Mouse (Mus musculus) MEL-GATA-1-ER (cell line): ENCODE measurements around the gene Mettl21c.
"Not testable (repeated sequence)": the region's sequence is repeated elsewhere in the genome, so short reads cannot be mapped to it uniquely, and the experiment has no call there.

Experiments
- DNase-seq: peaks from one replicate; pipeline ENCODE4 v3.0.0-alpha.2; 2012; ENCODE audit warnings: low read depth; ENCODE audit errors: extremely low read depth

Mettl21c gene

DNA sequence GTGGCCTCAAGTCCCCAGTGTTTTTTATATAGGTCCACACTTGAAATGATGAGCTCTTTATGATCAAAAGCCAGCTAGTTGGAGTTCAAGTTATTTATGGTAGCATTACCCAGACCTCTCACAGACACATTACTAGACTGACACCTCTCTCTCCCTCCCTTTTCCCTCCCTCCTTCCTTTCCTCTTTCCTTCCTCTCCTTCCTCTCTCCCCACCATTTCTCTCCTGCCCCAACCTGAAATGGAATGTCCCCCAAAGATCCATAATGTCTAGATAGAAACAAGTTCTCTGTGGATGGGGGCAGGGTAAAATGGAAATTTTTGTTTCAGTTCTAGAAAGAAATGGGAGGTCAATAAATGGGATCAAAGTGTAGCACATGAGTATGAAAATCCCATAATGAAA is at the start of gene Mettl21c:
Gene Mettl21c, minus strand, starts transcription at position 101 of the 400 bp plus-strand sequence.
- no peak for DNase-seq

DNA sequence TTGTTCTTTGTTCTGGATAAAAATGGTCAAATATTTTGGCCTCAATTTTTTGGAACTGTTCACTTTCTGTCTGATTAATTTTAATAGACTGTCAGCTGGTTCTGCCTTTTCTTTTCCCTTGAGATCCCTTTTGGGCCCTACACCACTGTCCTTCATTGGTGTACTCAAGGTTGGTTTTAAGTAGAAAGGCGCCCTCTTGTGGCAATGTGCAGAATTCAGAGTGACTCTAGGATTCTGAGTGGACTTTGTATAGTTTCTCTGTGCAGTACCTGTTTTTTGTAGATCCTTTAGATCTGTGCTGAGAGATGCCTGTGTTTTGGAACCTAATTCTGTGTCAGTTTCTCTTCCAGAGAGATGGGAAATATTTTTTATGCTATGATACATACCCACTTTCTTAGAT is 44.8 kb upstream of the Mettl21c start:
- peak; percentile 41 for DNase-seq

DNA sequence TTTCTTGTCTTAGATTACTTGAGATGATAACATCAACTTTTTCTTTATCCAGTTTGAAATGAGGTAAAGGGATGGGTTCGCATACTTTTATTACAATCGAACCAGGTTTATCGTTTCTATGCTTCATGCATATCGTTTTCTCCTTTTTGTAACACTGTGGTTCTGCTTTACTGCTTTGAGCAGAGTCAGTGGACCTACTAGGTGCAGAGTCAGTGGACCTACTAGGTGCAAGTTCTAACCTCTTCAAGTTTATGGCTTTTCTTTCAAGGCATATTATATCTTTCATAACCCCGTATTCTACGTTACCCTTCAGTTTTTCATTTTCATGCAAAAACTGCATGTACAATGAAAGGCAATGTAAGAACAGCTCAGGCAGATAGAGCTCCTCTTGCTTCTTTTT is 43.6 kb upstream of the Mettl21c start:
- no peak for DNase-seq

DNA sequence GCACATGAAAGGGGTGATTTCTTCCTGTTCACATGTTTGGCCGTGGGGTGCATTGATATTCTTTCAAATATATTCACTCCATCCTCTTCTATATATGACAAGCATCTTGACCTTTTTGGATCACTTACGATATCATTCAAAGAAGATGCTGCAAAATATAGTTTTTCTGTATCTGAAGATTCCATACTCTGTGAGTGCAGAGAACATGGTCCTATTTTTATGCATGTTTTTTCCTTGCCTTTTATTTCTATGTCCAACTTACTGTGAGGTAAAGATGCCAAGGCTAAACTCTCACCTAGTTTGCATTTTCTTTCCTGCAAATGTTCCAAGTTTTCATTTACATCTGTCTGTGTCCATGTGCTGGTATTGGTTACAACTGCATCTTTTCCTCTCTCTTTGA is 42.0 kb upstream of the Mettl21c start, which contains the start of gene Gm8251:
Gene Gm8251, minus strand, starts transcription at position 101 of the 400 bp plus-strand sequence.
- no peak for DNase-seq

DNA sequence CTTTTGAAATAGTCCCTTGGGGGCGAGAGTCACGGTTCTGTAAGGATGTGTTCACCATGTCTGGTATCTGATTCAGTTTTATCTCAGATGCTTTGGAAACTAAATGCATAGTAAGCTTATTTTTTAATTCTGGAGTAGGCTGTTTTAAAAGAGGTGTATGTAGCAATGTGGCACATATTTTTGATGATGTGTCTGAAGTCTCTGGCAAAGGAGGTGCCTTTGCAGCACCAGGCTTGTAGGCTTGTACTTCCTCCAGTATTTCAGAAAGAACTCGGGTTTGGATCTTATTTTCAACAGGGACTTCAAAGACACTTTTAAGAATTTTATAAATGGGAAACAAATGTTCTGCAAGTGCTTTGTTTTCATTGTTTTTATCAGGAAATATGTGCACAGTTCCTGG is 38.0 kb upstream of the Mettl21c start:
- DNase-seq = no peak

DNA sequence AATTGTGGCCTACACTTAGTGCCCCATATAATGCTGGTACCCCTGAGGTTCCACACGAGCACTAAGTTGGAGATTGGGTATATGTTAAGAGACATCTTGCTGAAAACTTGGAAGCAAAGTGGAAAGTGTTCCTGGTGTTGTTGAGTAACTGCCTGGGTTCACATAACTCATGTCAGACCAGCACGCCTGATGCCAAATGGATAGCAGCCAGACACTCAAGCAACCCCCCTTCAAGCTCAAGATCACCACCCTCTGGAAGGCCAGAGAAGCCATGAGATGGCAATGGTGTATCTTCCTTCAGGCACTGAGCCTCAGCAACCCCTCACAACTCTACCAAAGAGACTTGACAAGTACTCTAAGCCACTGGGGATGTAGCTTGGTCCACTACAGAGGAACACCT is 26.7 kb upstream of the Mettl21c start:
- DNase-seq = no peak

DNA sequence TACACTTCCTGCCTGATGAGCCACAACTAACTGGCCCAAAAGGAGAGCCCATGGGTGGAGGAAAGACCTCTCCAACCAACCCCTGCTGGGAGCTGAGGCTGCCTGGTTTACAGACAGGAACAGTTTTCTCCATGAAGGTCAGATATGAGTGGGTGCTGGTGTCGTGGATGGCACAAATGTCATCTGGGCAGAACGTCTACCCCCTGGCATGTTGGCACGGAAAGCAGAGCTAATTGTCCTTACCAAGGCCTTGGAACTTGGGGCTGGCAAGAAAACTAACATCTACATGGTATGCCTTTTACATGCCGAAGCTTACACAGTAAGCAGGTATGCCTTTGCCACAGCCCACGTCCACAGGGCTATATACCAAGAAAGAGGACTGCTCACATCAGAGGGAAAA is 25.9 kb upstream of the Mettl21c start:
- not testable (repeated sequence) for DNase-seq

DNA sequence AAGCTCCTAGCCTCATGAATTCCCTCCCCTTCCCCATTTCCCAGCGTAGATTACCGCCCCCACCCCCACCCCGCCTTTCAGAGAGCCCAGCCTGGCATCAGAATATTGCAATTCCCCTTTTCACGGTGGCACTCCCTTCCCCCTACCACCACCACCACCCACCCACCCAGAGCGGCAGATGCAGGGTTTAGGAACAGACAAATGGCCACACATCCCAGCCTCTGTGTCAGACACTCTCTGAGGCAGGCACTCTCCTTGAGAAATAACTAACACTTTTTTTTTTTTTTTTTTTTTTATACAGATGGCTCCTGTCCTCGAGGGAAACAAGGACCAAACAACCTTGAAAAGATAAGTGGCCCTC is 22.7 kb upstream of the Mettl21c start:
- DNase-seq = no peak

DNA sequence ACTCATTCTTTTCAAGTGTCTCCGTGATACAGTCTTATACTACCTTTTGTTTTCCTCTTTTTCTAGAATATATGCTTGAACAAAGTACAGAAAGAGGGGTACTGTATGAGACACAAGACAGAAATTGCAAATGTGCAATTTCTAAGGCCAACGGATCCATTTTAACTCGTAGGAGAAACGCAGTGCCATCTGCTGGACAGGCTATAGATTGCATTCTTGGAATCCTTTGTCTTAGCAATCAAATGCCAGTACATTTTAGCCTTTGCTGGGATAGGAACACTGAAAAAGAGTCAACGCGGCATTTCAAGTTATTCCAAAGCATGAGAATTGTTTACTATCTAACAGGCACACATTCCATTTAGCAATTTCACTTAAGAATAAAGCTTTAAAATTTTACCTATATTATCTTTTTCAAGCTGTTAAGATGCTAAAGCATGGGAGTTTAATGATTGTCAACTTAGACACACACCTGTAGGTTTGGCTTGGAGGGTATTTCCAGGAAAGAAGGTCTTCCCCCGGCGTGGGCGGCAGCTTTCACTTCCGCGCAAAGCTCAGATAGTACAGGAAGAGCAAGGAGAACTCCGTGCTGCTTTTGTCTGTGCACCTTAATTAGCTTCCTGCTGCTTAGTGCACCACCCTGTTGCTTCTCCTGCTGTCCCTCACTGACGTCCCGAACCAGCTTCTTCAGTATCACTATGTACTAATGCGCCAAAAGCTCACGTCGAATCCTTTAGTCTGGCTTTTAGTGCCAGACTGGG is 22.1 kb upstream of the Mettl21c start:
- peak; percentile 57 for DNase-seq

DNA sequence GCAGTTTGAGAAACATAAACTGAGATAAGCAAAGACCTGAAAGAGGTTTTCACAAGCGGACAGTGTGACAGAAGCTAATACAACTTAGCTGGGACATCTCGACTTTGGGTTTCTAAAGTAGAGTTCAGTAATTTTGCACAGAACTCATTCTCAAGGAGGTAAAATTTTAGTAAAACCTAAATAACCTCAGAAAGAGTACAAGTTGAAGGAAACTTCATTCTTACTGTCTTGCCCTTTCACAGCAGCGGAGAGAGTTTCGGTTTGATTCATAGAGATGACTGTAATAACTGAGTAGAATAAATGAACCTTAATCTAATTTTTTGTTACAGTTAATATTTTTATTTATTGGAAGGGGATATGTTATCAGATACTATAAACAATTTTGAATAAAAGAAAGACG is 13.1 kb upstream of the Mettl21c start:
- no peak for DNase-seq

DNA sequence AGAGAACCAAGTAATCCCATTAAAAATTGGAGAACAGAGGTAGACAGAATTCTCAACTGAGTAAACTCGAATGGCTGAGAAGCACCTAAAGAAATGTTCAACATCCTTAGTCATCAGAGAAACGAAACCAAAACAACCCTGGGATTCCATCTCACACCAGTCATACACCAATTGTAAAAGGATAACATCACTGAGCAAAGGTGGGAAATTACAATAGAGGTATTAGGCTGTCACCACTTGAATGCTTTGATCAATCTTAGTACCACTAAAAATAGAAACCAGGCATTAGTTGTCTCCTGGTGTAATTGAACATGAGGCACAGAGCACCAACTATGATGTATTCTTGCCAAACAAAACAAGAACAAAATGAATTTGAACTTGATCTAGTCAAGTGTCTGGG is 12.4 kb upstream of the Mettl21c start:
- DNase-seq = no peak

DNA sequence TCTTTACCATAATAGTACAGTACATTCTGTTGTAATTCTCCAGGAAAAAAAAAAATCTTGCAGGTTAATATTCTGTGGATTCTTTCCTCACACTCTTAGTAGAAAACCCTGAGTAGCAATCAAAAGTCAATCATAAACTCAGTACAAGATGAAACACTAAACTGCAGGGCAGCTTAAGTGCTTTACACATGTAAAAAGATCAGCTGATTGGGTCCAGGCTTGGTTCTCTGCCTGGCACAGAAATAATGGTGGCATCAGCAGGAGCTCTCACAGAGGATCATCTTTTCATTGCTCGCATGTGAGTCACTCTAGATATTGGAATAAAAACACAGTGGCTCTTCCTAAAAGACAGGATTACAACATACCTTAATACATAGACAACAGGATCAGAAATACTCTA is 7.8 kb upstream of the Mettl21c start:
- no peak for DNase-seq

DNA sequence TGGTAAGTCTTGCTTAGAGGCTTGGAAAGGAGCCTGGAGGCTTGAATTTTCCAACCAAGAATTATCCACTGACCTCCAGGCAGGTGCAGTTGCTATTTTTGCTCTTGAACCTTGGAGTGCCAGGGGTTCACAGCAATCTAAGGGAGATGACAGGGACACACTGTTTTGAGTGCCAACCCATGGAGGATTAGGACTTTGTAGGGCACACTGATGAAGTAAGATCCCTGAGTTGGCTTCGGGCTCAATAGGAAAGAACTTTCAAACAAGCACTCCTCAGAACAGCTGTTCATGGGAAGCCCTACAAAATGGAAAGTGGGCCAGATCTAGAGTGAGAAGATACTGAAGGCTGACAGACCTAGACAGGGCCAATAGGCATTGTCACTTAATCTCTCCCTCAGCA is 2.8 kb upstream of the Mettl21c start:
- DNase-seq = no peak

DNA sequence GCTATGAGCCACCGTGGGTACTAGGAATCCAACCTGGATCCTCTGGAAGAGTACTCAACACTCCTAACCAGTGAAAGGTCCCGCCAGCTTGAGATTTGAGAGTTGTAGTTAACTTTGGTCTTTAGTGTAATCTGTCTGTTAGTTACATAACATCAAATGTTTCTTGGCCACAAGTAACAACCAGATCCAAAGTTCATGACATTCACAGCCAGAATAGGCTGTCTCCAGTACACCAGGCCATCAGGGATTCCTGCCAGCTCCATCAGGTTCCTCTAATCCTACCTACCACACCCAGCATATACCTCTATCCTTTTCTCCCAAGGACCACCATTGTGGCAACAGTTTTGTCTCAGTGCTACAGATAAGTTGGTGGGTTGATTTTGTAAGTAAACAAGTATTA is 4.3 kb downstream of the Mettl21c start:
- no peak for DNase-seq

DNA sequence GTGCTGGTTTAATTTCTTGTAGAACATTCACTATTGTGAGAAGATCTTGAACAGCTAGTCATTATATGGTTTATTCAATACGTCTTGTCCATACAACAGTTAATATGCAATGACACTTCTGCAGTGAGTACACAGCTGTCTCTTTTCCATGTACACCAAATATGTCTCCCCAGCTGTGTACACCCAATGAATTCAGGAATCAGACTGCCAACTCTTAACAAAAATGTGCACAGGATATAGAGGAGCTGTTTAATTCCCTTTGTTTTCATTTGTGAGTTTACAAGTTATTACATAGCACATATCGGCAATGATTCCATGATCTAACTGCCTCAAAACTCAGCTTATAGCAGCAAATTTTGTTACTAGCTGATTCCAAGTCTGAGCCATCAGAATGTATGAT is 15.3 kb downstream of the Mettl21c start:
- no peak for DNase-seq

DNA sequence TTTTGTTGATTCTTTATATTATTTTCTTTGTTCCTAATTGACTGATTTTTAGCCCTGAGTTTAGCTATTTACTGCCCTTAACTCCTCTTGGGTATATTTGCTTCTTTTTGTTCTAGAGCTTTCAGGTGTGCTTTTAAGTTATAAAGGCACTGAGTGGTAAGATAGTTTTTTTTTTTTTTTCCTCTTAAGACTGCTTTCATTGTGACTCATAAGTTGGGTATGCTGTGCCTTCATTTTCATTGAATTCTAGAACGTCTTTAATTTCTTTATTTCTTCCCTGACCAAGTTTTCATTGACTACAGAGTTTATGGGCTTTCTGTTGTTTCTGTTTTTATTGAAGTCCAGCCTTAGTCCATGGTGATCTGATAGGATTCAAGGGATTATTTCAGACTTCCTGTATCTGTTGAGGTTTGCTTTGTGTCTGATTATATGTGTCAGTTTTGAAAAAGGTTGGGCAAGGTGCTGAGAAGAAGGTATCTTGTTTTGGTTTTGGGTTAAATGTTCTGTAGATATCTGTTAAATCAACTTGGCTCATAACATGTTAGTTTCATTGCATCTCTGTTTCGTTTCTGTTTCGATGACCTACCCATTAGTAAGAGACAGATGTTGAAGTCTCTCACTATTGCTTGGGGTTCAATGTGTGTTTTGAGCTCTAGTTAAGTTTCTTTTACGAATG is 22.8 kb downstream of the Mettl21c start:
- DNase-seq = no peak

DNA sequence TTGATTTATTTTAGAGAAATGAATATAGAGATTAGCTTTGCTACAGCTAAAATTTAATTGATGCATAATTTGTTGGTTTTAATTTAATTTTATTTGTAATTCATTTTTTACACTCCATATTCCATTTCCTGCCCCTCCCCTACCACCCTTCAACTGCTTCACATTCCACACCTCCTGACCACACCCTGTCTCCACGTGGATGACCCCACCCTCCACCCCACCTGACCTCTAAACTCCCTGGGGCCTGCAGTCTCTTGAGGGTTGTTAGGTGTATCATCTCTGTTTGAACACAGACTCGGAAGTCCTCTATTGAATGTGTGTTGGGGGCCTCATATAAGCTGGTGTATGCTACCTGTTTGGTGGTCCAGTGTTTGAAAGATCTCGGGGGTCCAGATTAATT is 48.7 kb downstream of the Mettl21c start:
- no peak for DNase-seq

DNA sequence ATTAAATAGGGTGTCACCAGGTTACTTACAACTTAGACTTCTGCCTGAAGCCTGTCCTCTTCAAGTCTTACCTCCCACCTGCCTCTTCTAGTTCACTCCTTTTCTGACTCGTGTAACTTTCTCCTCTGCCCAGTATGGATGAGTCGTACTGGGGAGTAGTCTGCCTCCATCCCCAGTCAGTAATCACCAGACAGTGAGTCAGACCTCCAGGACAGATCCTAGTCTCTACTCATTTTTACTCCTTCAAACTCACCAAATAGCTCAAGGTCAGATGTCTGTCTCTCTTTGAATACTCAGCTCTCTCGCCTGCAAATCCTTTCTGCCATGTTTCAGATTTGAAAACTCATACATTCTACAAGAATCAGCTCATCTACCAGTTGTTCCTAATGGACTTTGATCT is 50.5 kb downstream of the Mettl21c start:
- no peak for DNase-seq

DNA sequence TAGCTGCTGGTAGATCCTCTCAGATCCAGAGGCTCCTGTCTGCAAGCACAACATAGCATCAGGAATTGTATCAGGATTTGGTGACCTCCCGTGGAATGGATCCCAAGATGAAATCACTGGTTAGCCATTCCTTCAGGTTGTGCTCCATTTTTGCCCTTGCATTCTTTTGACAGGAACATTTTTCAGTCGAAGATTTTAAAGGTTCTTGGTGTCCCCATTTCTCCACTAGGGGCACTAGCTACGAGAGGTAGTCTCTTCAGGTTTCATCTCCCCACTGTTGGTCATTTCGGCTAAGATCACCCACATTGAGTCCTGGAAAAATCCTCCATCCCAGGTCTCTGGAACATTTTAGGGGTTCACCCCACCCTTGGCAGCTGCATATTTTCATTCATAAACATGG is 53.1 kb downstream of the Mettl21c start:
- DNase-seq = no peak

DNA sequence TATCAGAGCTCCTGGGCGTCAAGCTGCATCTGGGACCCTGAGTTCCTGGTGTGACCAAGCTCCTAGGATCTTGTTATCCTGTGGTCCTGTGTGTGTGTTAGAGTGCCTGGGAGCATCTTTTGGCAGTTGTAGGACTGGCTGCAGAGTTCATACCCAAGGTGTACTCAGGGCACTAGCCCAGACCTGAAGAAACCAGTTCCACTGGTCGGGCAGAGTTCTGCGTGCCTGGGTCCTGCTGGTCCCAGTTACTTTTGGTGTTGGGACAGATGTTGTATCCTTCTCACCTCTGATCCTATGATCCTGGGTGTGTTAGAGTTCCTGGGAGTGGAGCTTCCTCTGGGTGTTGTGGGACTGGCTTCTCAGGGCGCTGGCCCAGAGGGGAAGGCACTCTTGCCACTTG is 55.5 kb downstream of the Mettl21c start:
- DNase-seq = no peak
